Mouse (Mus musculus): ENCODE results near the gene Rab30. TPM values are rescaled to one million over a fixed set of nuclear protein-coding genes. Genes with fewer than 3 reads are reported as not detected.
A peak's percentile ranks its signal among the peaks of the same experiment; 100 is the strongest.
"Not testable (repeated sequence)": the region's sequence is repeated elsewhere in the genome, so short reads cannot be mapped to it uniquely, and the experiment has no call there.

Rab30 gene
- polyA plus RNA-seq, 1 experiment from 2014 or later, result 5.6 TPM

GRCm38 (mm10) chr7:92761161-92761560 lies 19.8 kb downstream of the Rab30 start:
- 72% methylated on average over 9 of the region's 9 CpGs for WGBS

GRCm38 (mm10) chr7:92765426-92765825 lies 24.0 kb downstream of the Rab30 start:
- no peaks in the 10 kb centered on the region for H3K36me3 ChIP-seq (ENCODE audit: insufficient read depth, low read length)
- H3K9me3 ChIP-seq (replicated peaks; ENCODE audit: low read length), result no peaks in the 10 kb centered on the region
- ATAC-seq (replicated peaks; ENCODE audit: low FRiP score, low read depth) (no peak), DNase-seq (ENCODE audit: low spot score) (no peak)
- H3K4me1 ChIP-seq (replicated peaks; ENCODE audit: insufficient read depth, low read length), result no peaks in the 10 kb centered on the region; the same call in 1 of the 2 replicates
- H3K4me3 ChIP-seq (replicated peaks; ENCODE audit: low read depth, low read length), result no peak overlapping the region
- no peak overlapping the region for H3K9ac ChIP-seq (ENCODE audit: low read depth, low read length)
- TF ChIP-seq CTCF (IDR thresholded peaks at IDR 0.05; ENCODE audit: low read depth), result no peak
- H3K4me2 ChIP-seq (ENCODE audit: low read length), result no peak overlapping the region
- no peaks in the 10 kb centered on the region for H3K27me3 ChIP-seq (ENCODE audit: insufficient read depth, low read length)
- WGBS, result 50% methylated on average over 9 of the region's 9 CpGs
- no peak overlapping the region for H3K27ac ChIP-seq

More at GRCm38 (mm10) chr7:92761161-92761560, 19.8 kb downstream of the Rab30 start:
- no peaks in the 10 kb centered on the region for H3K9me3 ChIP-seq (replicated peaks; ENCODE audit: low read length)
- no peak for ATAC-seq (replicated peaks; ENCODE audit: low FRiP score, low read depth)
- TF ChIP-seq CTCF (IDR thresholded peaks at IDR 0.05; ENCODE audit: low read depth), result no peak
- no peak overlapping the region for H3K4me2 ChIP-seq (ENCODE audit: low read length)
- no peaks in the 10 kb centered on the region for H3K27me3 ChIP-seq (ENCODE audit: insufficient read depth, low read length)
- H3K4me1 ChIP-seq (replicated peaks; ENCODE audit: insufficient read depth, low read length), result no peaks in the 10 kb centered on the region
- H3K36me3 ChIP-seq (ENCODE audit: insufficient read depth, low read length), result no peaks in the 10 kb centered on the region
- DNase-seq (ENCODE audit: low spot score), result no peak
- H3K4me3 ChIP-seq (replicated peaks; ENCODE audit: low read depth, low read length), result no peak overlapping the region
- no peak overlapping the region for H3K9ac ChIP-seq (ENCODE audit: low read depth, low read length)
- no peak overlapping the region for H3K27ac ChIP-seq

GRCm38 (mm10) chr7:92766096-92767090 lies 25.0 kb downstream of the Rab30 start:
- H3K4me3 ChIP-seq (replicated peaks; ENCODE audit: low read depth, low read length), result no peak overlapping the region
- peak; percentile 73 for DNase-seq (ENCODE audit: low spot score)

GRCm38 (mm10) chr7:92768116-92768515 lies 26.7 kb downstream of the Rab30 start:
- H3K27me3 ChIP-seq (ENCODE audit: insufficient read depth, low read length); H3K36me3 ChIP-seq (ENCODE audit: insufficient read depth, low read length); H3K27ac ChIP-seq; ATAC-seq (replicated peaks; ENCODE audit: low FRiP score, low read depth); H3K4me1 ChIP-seq (replicated peaks; ENCODE audit: insufficient read depth, low read length); H3K9ac ChIP-seq (ENCODE audit: low read depth, low read length); H3K9me3 ChIP-seq (replicated peaks; ENCODE audit: low read length); H3K4me3 ChIP-seq (replicated peaks; ENCODE audit: low read depth, low read length); H3K4me2 ChIP-seq (ENCODE audit: low read length); DNase-seq (ENCODE audit: low spot score): not testable (repeated sequence)
- 88% methylated on average over 12 of the region's 12 CpGs for WGBS

More at GRCm38 (mm10) chr7:92766096-92767090, 25.0 kb downstream of the Rab30 start:
- no peak for TF ChIP-seq CTCF (IDR thresholded peaks at IDR 0.05; ENCODE audit: low read depth)
- Histone ChIP-seq H3K4me1 (replicated peaks; ENCODE audit: insufficient read depth, low read length) (no peaks in the 10 kb centered on the region; the same call in 1 of the 2 replicates), H3K27ac (no peak overlapping the region), H3K9ac (ENCODE audit: low read depth, low read length) (no peak overlapping the region), H3K36me3 (ENCODE audit: insufficient read depth, low read length) (no peaks in the 10 kb centered on the region), H3K9me3 (replicated peaks; ENCODE audit: low read length) (no peaks in the 10 kb centered on the region), H3K4me2 (ENCODE audit: low read length) (no peak overlapping the region), H3K27me3 (ENCODE audit: insufficient read depth, low read length) (no peaks in the 10 kb centered on the region)
- no peak for ATAC-seq (replicated peaks; ENCODE audit: low FRiP score, low read depth)
- 25% methylated on average over 9 of the region's 9 CpGs for WGBS

GRCm38 (mm10) chr7:92768859-92769258 lies 27.5 kb downstream of the Rab30 start:
- no peak for TF ChIP-seq CTCF (IDR thresholded peaks at IDR 0.05; ENCODE audit: low read depth)
- no peaks in the 10 kb centered on the region; the same call in 1 of the 2 replicates for H3K4me1 ChIP-seq (replicated peaks; ENCODE audit: insufficient read depth, low read length)
- H3K36me3 ChIP-seq (ENCODE audit: insufficient read depth, low read length), result no peaks in the 10 kb centered on the region
- H3K4me2 ChIP-seq (ENCODE audit: low read length), result no peak overlapping the region
- 25% methylated on average over 7 of the region's 7 CpGs for WGBS
- no peaks in the 10 kb centered on the region for H3K9me3 ChIP-seq (replicated peaks; ENCODE audit: low read length)
- DNase-seq (ENCODE audit: low spot score) (no peak), ATAC-seq (replicated peaks; ENCODE audit: low FRiP score, low read depth) (no peak)
- H3K27me3 ChIP-seq (ENCODE audit: insufficient read depth, low read length), result no peaks in the 10 kb centered on the region
- H3K27ac ChIP-seq, result no peak overlapping the region
- H3K9ac ChIP-seq (ENCODE audit: low read depth, low read length), result no peak overlapping the region
- no peak overlapping the region for H3K4me3 ChIP-seq (replicated peaks; ENCODE audit: low read depth, low read length)

- WGBS, result 94% methylated on average over 3 of the region's 3 CpGs
- Histone ChIP-seq H3K9me3 (replicated peaks; ENCODE audit: low read length) (no peaks in the 10 kb centered on the region), H3K9ac (ENCODE audit: low read depth, low read length) (no peak overlapping the region), H3K4me2 (ENCODE audit: low read length) (no peak overlapping the region), H3K27me3 (ENCODE audit: insufficient read depth, low read length) (no peaks in the 10 kb centered on the region), H3K36me3 (ENCODE audit: insufficient read depth, low read length) (no peaks in the 10 kb centered on the region), H3K4me1 (replicated peaks; ENCODE audit: insufficient read depth, low read length) (peaks cover 9% of the 10 kb centered on the region; the same call in 1 of the 2 replicates), H3K27ac (no peak overlapping the region), H3K4me3 (replicated peaks; ENCODE audit: low read depth, low read length) (no peak overlapping the region)
- ATAC-seq (replicated peaks; ENCODE audit: low FRiP score, low read depth) (no peak), DNase-seq (ENCODE audit: low spot score) (no peak)
- no peak for TF ChIP-seq CTCF (IDR thresholded peaks at IDR 0.05; ENCODE audit: low read depth)
These were observed 31.6 kb downstream of the Rab30 start for GRCm38 (mm10) chr7:92773006-92773405.

Data from kidney, postnatal 0 days (tissue).